Mouse (Mus musculus) lung, adult 2 months (tissue): Measurements from ENCODE around the gene 2810459M11Rik. TPM values are rescaled to one million over a fixed set of nuclear protein-coding genes. Genes with fewer than 3 reads are reported as not detected.
"Not testable (repeated sequence)": the region's sequence is repeated elsewhere in the genome, so short reads cannot be mapped to it uniquely, and the experiment has no call there.

Experiments used
- DNase-seq: peaks from one replicate; pipeline ENCODE4 v3.0.0; 2022
- H3K4me1 ChIP-seq: fragments of 200-500 bp; 2 replicates; pipeline ENCODE4 v1.6.1; 2011; ENCODE audit warnings: low read length; ENCODE audit not compliant: control insufficient read depth, insufficient read depth
- H3K4me3 ChIP-seq: fragments of 200-500 bp; replicated peaks from 2 replicates; pipeline ENCODE3; 2011; ENCODE audit warnings: low read depth, mild to moderate bottlenecking, control low read depth, low read length; ENCODE audit errors: extremely low read depth
- CTCF ChIP-seq: fragments of 200-500 bp; IDR thresholded peaks from 2 replicates; pipeline ENCODE4 v1.5.1; 2011; ENCODE audit warnings: mild to moderate bottlenecking, low read length, control low read depth; ENCODE audit not compliant: insufficient read depth
- POLR2A ChIP-seq: fragments of 200-500 bp; IDR thresholded peaks from 2 replicates; pipeline ENCODE4 v1.6.1; 2011; ENCODE audit warnings: low read depth, mild to moderate bottlenecking, control low read depth, low read length, borderline replicate concordance; ENCODE audit errors: extremely low read depth
- WGBS: fragments of 180-500 bp; shearing (Covaris S2); methylation state at CpG from one replicate; pipeline ENCODE4 v1.1.7; 2018; 5-methylcytosine and 5-hydroxymethylcytosine counted together
- polyA plus RNA-seq: library from polyadenylated mRNA; depleted of rRNA; stranded (reverse); fragments of >200 nt; gene quantifications from 2 replicates; pipeline ENCODE4 v1.2.3, GENCODE M21; 2012; rRNA removed

Gene 2810459M11Rik
- 0.63 and 0.83 TPM in 2 replicates for polyA plus RNA-seq

DNA sequence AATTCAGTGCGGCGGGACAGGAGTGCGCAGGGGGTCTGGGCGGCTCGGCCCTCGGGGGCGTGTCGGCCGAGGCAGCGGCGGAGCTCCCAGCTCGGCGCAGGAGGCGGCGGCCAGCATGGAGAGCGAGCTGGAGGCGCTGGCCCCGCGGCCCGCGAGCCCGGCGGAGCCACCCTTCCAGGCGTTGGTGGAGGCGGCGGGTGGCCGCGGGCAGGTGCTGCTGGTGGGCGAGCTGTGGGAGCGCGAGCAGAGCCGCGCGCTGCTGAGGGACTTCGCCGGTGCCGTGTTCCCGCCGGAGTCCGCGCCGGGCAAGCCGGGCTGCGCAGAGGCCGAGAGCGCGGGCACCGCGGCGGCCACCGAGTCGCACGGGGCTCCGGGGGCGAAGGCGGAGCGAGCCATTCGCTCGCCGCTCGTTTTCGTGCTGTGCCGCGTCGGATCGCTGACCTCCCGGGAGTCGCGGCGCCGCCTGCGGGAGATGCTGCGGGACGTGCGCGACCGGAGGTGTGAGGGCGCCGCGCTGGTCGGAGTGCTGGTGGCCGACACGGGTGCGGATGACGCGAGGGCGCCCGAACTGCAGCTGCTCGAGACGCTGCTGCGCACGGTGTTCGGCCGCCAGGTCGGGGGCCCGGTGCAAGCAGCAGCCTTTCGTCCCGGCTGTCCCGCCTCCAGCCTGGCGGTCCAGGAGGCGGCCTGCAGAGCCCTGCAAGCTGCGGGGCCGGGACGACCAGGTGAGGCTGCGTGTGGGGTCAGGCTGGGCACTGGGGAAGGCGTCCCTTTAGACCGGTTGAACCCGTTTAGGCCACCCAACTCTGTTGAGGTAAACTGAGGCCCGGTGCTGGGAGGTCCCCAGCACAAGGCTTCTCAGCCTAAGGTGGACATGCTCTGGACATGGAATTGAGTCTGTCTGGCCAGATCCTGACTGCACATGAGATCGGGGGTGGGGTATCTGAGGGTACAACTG is at the start of gene 2810459M11Rik:
TSS of gene 2810459M11Rik (plus strand) at position 16 of the 958 bp plus-strand sequence.
- TF ChIP-seq CTCF: no peak
- no peak for TF ChIP-seq POLR2A
- peak; percentile 49 for DNase-seq
- WGBS: under 1% methylated on average over 106 of the region's 110 CpGs
- Histone ChIP-seq H3K4me1 (no peaks in the 10 kb centered on the region), H3K4me3 (peak within 1 kb of the TSS; percentile 31)

GRCm38 (mm10) chr1:85997221-85997620 is 48.4 kb upstream of the 2810459M11Rik start:
- no peak for DNase-seq
- H3K4me3 ChIP-seq: no peak overlapping the region
- 91% methylated on average over 1 of the region's 1 CpGs for WGBS

GRCm38 (mm10) chr1:85998012-85998411 is 47.7 kb upstream of the 2810459M11Rik start:
- no peak for DNase-seq

More at GRCm38 (mm10) chr1:85997221-85997620, 48.4 kb upstream of the 2810459M11Rik start:
- TF ChIP-seq POLR2A (no peak), CTCF (no peak)
- H3K4me1 ChIP-seq: no peaks in the 10 kb centered on the region

DNA sequence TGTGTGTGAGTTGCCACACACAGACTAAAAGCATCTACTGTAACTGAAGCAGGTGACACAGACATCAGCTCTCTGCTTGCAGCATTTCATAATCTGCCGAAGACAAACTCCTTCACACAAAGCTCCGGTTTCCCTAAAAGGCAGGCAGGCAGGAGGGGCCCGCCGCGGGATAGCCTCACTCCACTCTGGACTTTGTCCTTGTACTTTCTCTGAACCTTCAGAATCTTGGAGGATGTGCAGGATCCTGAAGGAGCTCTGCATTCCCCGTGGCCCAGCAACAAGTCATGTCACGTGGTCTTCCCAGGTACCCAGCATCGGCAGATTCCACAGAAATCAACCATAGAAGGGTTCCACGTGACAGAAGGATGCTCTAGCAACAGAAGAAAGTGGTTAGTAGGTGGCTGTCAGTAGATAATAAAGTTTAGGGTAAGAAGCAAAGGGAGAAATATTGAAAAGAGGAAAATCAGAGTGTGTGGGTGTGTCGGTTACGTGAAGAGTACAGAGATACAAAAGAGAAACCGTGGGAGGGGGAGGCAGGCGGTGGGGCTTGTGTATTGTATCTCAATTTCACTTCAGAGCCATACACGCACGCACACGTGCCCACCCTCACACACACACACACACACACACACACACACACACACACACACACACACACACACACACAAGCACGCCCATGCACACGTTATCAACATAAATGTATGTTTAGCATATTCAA is 45.7 kb upstream of the 2810459M11Rik start:
- 72% methylated on average over 18 of the region's 18 CpGs for WGBS
- TF ChIP-seq CTCF (no peak), POLR2A (no peak)
- H3K4me1 ChIP-seq: no peaks in the 10 kb centered on the region
- DNase-seq: no peak
- no peak overlapping the region for H3K4me3 ChIP-seq

More at GRCm38 (mm10) chr1:85998012-85998411, 47.7 kb upstream of the 2810459M11Rik start:
- WGBS: 68% methylated on average over 4 of the region's 4 CpGs
- H3K4me1 ChIP-seq: no peaks in the 10 kb centered on the region
- H3K4me3 ChIP-seq: no peak overlapping the region
- TF ChIP-seq CTCF: no peak
- no peak for TF ChIP-seq POLR2A

- H3K4me1 ChIP-seq: no peaks in the 10 kb centered on the region
- TF ChIP-seq POLR2A (no peak), CTCF (no peak)
- WGBS: 81% methylated on average over 10 of the region's 10 CpGs
- no peak for DNase-seq
- H3K4me3 ChIP-seq: no peak overlapping the region
These were observed 40.1 kb upstream of the 2810459M11Rik start for GRCm38 (mm10) chr1:86005540-86005939.

- DNase-seq: no peak
- no peaks in the 10 kb centered on the region for H3K4me1 ChIP-seq
- H3K4me3 ChIP-seq: no peak overlapping the region
- 87% methylated on average over 6 of the region's 6 CpGs for WGBS
- no peak for TF ChIP-seq POLR2A
- TF ChIP-seq CTCF: no peak
These were observed 39.6 kb upstream of the 2810459M11Rik start for GRCm38 (mm10) chr1:86006040-86006439.

DNA sequence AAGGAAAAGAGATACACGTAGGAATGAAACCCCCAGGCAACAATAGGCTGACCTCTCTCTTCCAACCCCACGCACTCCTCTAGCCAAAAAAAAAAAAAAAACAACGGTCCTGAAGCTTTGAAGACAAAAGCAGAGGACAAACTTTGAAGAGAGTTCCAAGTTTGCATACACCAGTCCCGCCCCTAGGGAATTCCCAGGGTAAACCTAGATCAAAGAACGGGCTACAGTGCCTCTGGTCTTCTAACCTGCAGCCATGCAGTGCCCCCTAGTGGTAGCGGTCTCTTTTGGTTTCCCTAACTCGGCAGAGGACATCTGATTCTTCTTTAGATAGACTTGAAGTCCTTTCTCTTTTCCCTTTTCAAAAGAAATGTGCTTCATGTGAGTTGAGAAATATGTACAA is 37.9 kb upstream of the 2810459M11Rik start:
- 1% methylated on average over 7 of the region's 7 CpGs for WGBS
- H3K4me3 ChIP-seq: no peak overlapping the region
- no peak for TF ChIP-seq POLR2A
- peak; percentile 92 for TF ChIP-seq CTCF
- H3K4me1 ChIP-seq: no peaks in the 10 kb centered on the region
- DNase-seq: peak; percentile 82

GRCm38 (mm10) chr1:86015758-86016157 is 29.9 kb upstream of the 2810459M11Rik start:
- not testable (repeated sequence) for H3K4me1 ChIP-seq, H3K4me3 ChIP-seq, DNase-seq
- 96% methylated on average over 9 of the region's 9 CpGs for WGBS

DNA sequence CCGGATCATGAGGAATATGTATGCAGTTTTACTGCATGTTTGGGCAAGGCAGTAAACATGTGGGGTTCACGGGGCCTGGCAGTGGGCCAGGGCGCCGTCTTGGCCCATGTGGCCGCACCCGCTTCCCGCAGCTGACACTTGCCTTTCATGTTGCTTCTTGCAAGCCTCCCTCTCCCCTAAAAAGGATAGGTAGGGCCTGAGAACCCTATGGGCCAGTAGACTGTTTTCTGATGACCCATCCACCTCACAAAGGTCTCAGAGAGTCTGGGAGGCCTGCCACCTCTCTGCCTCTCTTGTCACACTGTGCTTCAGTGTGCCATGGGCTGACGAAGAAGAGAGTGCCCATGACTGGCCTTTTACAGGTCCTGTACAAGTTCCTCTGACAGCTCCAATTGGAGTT is 29.1 kb upstream of the 2810459M11Rik start, which contains the start of gene Spata3:
TSS of gene Spata3 (plus strand) at position 301 of the 400 bp plus-strand sequence.
- no peak for DNase-seq
- H3K4me3 ChIP-seq: no peak within 1 kb of the TSS
- TF ChIP-seq POLR2A: no peak
- TF ChIP-seq CTCF: no peak
- peaks cover 2% of the 10 kb centered on the region; the same call in 1 of the 2 replicates for H3K4me1 ChIP-seq
- WGBS: 80% methylated on average over 8 of the region's 8 CpGs
